Mouse (Mus musculus) intestine, embryonic 14.5 days (tissue): ENCODE measurements around the gene Rabepk. TPM values are rescaled to one million over a fixed set of nuclear protein-coding genes. Genes with fewer than 3 reads are reported as not detected.
"Not testable (repeated sequence)": the region's sequence is repeated elsewhere in the genome, so short reads cannot be mapped to it uniquely, and the experiment has no call there.

ENCODE experiments used
- ATAC-seq: fragments of 200-750 bp; cut with Nextera tagmentation; replicated peaks from 2 replicates; pipeline ENCODE4 v1.8.0; 2017; ENCODE audit warnings: low read depth, moderate number of reproducible peaks, moderate TSS enrichment, moderate library complexity; ENCODE audit not compliant: low FRiP score, low TSS enrichment
- DNase-seq: peaks from one replicate; pipeline ENCODE4 v3.0.0-alpha.2; 2018; ENCODE audit warnings: low spot score
- H3K27ac ChIP-seq: fragments of 300-500 bp; sonication (generic); 2 replicates; pipeline ENCODE4 v1.5.1; 2014; ENCODE audit warnings: low read depth, mild to moderate bottlenecking, control low read depth
- H3K27me3 ChIP-seq: fragments of 300-500 bp; sonication (generic); replicated peaks from 2 replicates; pipeline ENCODE4 v1.6.1; 2014; ENCODE audit warnings: low read length, control low read depth; ENCODE audit not compliant: control insufficient read depth, insufficient read depth
- H3K36me3 ChIP-seq: fragments of 300-500 bp; sonication (generic); 2 replicates; pipeline ENCODE4 v1.6.1; 2014; ENCODE audit warnings: low read length, control low read depth; ENCODE audit not compliant: control insufficient read depth, insufficient read depth
- H3K4me1 ChIP-seq: fragments of 300-500 bp; sonication (generic); replicated peaks from 2 replicates; pipeline ENCODE4 v1.6.1; 2014; ENCODE audit warnings: low read length, control low read depth, mixed read lengths; ENCODE audit not compliant: control insufficient read depth, insufficient read depth
- H3K4me2 ChIP-seq: fragments of 300-500 bp; sonication (generic); 2 replicates; pipeline ENCODE4 v1.6.1; 2014; ENCODE audit warnings: low read length
- H3K4me3 ChIP-seq: fragments of 300-500 bp; sonication (generic); 2 replicates; pipeline ENCODE4 v1.5.1; 2014; ENCODE audit warnings: low read depth, low read length, control low read depth, mixed read lengths
- H3K9ac ChIP-seq: fragments of 300-500 bp; sonication (generic); 2 replicates; pipeline ENCODE4 v1.6.1; 2014; ENCODE audit warnings: mild to moderate bottlenecking, low read length
- H3K9me3 ChIP-seq: fragments of 300-500 bp; sonication (generic); 2 replicates; pipeline ENCODE4 v1.6.1; 2016; ENCODE audit warnings: low read length, control low read depth; ENCODE audit not compliant: control insufficient read depth
- WGBS: fragments of 180-500 bp; shearing (Covaris S2); extraction: QIAGEN DNeasy Blood & Tissue Kit; methylation state at CpG from one replicate; pipeline ENCODE4 v1.1.7; 2014; 5-methylcytosine and 5-hydroxymethylcytosine counted together
- polyA plus RNA-seq: library from polyadenylated mRNA; unstranded; fragments of >200 nt; fragmentation: Nextera tagmentation; extraction: Ambion mirVana; gene quantifications from 2 replicates; pipeline ENCODE4 v1.2.1, GENCODE M21; 2014

Rabepk gene
- polyA plus RNA-seq: 48.8 and 51.0 TPM in 2 replicates

GRCm38 (mm10) chr2:34799357-34800256, at the start of gene Rabepk:
Gene Rabepk, minus strand, starts transcription at chr2:34799912.
- H3K9me3 ChIP-seq: no peaks in the 10 kb centered on the region
- H3K27me3 ChIP-seq: no peaks in the 10 kb centered on the region
- peak; percentile 89 for DNase-seq
- peak; percentile 59 for ATAC-seq
- WGBS: 4% methylated on average over 44 of the region's 44 CpGs
- H3K9ac ChIP-seq: peak within 1 kb of the TSS; percentile 68
- peaks cover 10% of the 10 kb centered on the region; the same call in 1 of the 2 replicates for H3K4me1 ChIP-seq
- H3K4me2 ChIP-seq: peak within 1 kb of the TSS; percentile 75
- peak within 1 kb of the TSS; percentile 69 for H3K4me3 ChIP-seq
- H3K27ac ChIP-seq: peak within 1 kb of the TSS; percentile 73
- peaks cover 22% of the 10 kb centered on the region; the same call in 1 of the 2 replicates for H3K36me3 ChIP-seq

GRCm38 (mm10) chr2:34847702-34848101, 48.0 kb upstream of the Rabepk start:
- Histone ChIP-seq H3K27me3 (no peaks in the 10 kb centered on the region), H3K4me3 (no peak overlapping the region), H3K36me3 (peaks cover 33% of the 10 kb centered on the region), H3K9ac (no peak overlapping the region), H3K9me3 (no peaks in the 10 kb centered on the region), H3K27ac (no peak overlapping the region), H3K4me2 (no peak overlapping the region), H3K4me1 (no peaks in the 10 kb centered on the region)
- no peak for DNase-seq
- WGBS: 95% methylated on average over 1 of the region's 1 CpGs
- ATAC-seq: no peak

- no peak for ATAC-seq
- 83% methylated on average over 11 of the region's 11 CpGs for WGBS
- no peak overlapping the region for H3K4me2 ChIP-seq
- no peaks in the 10 kb centered on the region for H3K4me1 ChIP-seq
- H3K9me3 ChIP-seq: no peaks in the 10 kb centered on the region
- no peak overlapping the region for H3K4me3 ChIP-seq
- no peak overlapping the region for H3K27ac ChIP-seq
- no peaks in the 10 kb centered on the region for H3K36me3 ChIP-seq
- DNase-seq: no peak
- H3K9ac ChIP-seq: no peak overlapping the region
- no peaks in the 10 kb centered on the region for H3K27me3 ChIP-seq
These were observed 43.7 kb upstream of the Rabepk start for GRCm38 (mm10) chr2:34843211-34843939.

- H3K4me1 ChIP-seq: no peaks in the 10 kb centered on the region
- no peaks in the 10 kb centered on the region for H3K36me3 ChIP-seq
- H3K9ac ChIP-seq: no peak overlapping the region
- no peak for DNase-seq
- H3K4me3 ChIP-seq: no peak overlapping the region
- no peaks in the 10 kb centered on the region for H3K9me3 ChIP-seq
- no peak overlapping the region for H3K27ac ChIP-seq
- no peak overlapping the region for H3K4me2 ChIP-seq
- ATAC-seq: no peak
- no peaks in the 10 kb centered on the region for H3K27me3 ChIP-seq
- 90% methylated on average over 8 of the region's 8 CpGs for WGBS
These were observed 42.0 kb upstream of the Rabepk start for GRCm38 (mm10) chr2:34841706-34842105.

- not testable (repeated sequence) for H3K27ac ChIP-seq, H3K9me3 ChIP-seq, DNase-seq, H3K9ac ChIP-seq, H3K36me3 ChIP-seq, H3K27me3 ChIP-seq, H3K4me3 ChIP-seq, H3K4me1 ChIP-seq, ATAC-seq, H3K4me2 ChIP-seq
- WGBS: 76% methylated on average over 5 of the region's 5 CpGs
These were observed 40.4 kb upstream of the Rabepk start for GRCm38 (mm10) chr2:34840143-34840542.

GRCm38 (mm10) chr2:34835669-34836068, 36.0 kb upstream of the Rabepk start:
- WGBS: 77% methylated on average over 3 of the region's 3 CpGs

GRCm38 (mm10) chr2:34833624-34834023, 33.9 kb upstream of the Rabepk start:
- no peaks in the 10 kb centered on the region for H3K4me1 ChIP-seq
- H3K36me3 ChIP-seq: no peaks in the 10 kb centered on the region
- ATAC-seq (no peak), DNase-seq (no peak)
- H3K9ac ChIP-seq: no peak overlapping the region
- no peaks in the 10 kb centered on the region for H3K27me3 ChIP-seq
- no peaks in the 10 kb centered on the region for H3K9me3 ChIP-seq
- WGBS: 90% methylated on average over 17 of the region's 17 CpGs
- H3K4me3 ChIP-seq: no peak overlapping the region
- no peak overlapping the region for H3K27ac ChIP-seq
- no peak overlapping the region for H3K4me2 ChIP-seq

More at GRCm38 (mm10) chr2:34835669-34836068, 36.0 kb upstream of the Rabepk start:
- Histone ChIP-seq H3K36me3 (no peaks in the 10 kb centered on the region), H3K27ac (no peak overlapping the region), H3K4me2 (no peak overlapping the region), H3K9me3 (no peaks in the 10 kb centered on the region), H3K4me1 (no peaks in the 10 kb centered on the region), H3K9ac (no peak overlapping the region), H3K4me3 (no peak overlapping the region), H3K27me3 (no peaks in the 10 kb centered on the region)
- ATAC-seq (no peak), DNase-seq (no peak)

GRCm38 (mm10) chr2:34832766-34833457, 33.2 kb upstream of the Rabepk start, which contains the start of gene Gm34653:
Gene Gm34653, plus strand, starts transcription at chr2:34833007.
- H3K4me3 ChIP-seq, H3K9ac ChIP-seq, H3K27ac ChIP-seq, H3K36me3 ChIP-seq, H3K4me1 ChIP-seq, ATAC-seq, H3K27me3 ChIP-seq, H3K4me2 ChIP-seq, DNase-seq, H3K9me3 ChIP-seq: not testable (repeated sequence)
- WGBS: 68% methylated on average over 11 of the region's 11 CpGs
